Mouse (Mus musculus) forelimb bud, embryonic 11.5 days (tissue): ENCODE results near the gene Lurap1.

Experiments
- DNase-seq: peaks from one replicate; pipeline ENCODE4 v3.0.0-alpha.2; 2012; ENCODE audit warnings: low read depth, low spot score

The Lurap1 gene

GRCm38 (mm10) chr4:116111486-116111885 is 39.7 kb downstream of the Lurap1 start:
- DNase-seq: no peak

GRCm38 (mm10) chr4:116110695-116111094 is 40.4 kb downstream of the Lurap1 start:
- no peak for DNase-seq

GRCm38 (mm10) chr4:116105278-116105677 is 45.9 kb downstream of the Lurap1 start:
- DNase-seq: no peak

- DNase-seq: no peak
These were observed 50.2 kb downstream of the Lurap1 start for GRCm38 (mm10) chr4:116100959-116101358.

- no peak for DNase-seq
These were observed 53.9 kb downstream of the Lurap1 start for GRCm38 (mm10) chr4:116097211-116097610.

GRCm38 (mm10) chr4:116096291-116096690 is 54.8 kb downstream of the Lurap1 start:
- no peak for DNase-seq

GRCm38 (mm10) chr4:116088510-116089249 is 62.5 kb downstream of the Lurap1 start:
- no peak for DNase-seq
